Mouse (Mus musculus) liver, embryonic 11.5 days (tissue): ENCODE data around the gene Efemp2. TPM values are rescaled to one million over a fixed set of nuclear protein-coding genes. Genes with fewer than 3 reads are reported as not detected.

ENCODE experiments used
- ATAC-seq: fragments of 200-750 bp; cut with Nextera tagmentation; replicated peaks from 2 replicates; pipeline ENCODE4 v1.8.0; 2017; ENCODE audit warnings: moderate number of reproducible peaks, mild to moderate bottlenecking, moderate TSS enrichment, moderate library complexity; ENCODE audit not compliant: low FRiP score
- DNase-seq: peaks from one replicate; pipeline ENCODE4 v3.0.0-alpha.2; 2017; ENCODE audit warnings: low spot score
- H3K27ac ChIP-seq: fragments of 300-500 bp; sonication (generic); 2 replicates; pipeline ENCODE4 v1.5.1; 2014; ENCODE audit warnings: mild to moderate bottlenecking, low read depth, low read length, control low read depth
- H3K27me3 ChIP-seq: fragments of 300-500 bp; sonication (generic); replicated peaks from 2 replicates; pipeline ENCODE4 v1.6.1; 2014; ENCODE audit warnings: low read length, mixed read lengths; ENCODE audit not compliant: control insufficient read depth, insufficient read depth
- H3K36me3 ChIP-seq: fragments of 300-500 bp; sonication (generic); 2 replicates; pipeline ENCODE4 v1.6.1; 2014; ENCODE audit warnings: mild to moderate bottlenecking, low read length, moderate library complexity, mixed read lengths; ENCODE audit not compliant: control insufficient read depth, insufficient read depth
- H3K4me1 ChIP-seq: fragments of 300-500 bp; sonication (generic); replicated peaks from 2 replicates; pipeline ENCODE4 v1.6.1; 2014; ENCODE audit warnings: low read length, mixed read lengths; ENCODE audit not compliant: control insufficient read depth, insufficient read depth
- H3K4me2 ChIP-seq: fragments of 300-500 bp; sonication (generic); 2 replicates; pipeline ENCODE4 v1.6.1; 2014; ENCODE audit warnings: mild to moderate bottlenecking, control low read depth, moderate library complexity
- H3K4me3 ChIP-seq: fragments of 300-500 bp; sonication (generic); 2 replicates; pipeline ENCODE4 v1.5.1; 2014; ENCODE audit warnings: low read depth, low read length, control low read depth
- H3K9ac ChIP-seq: fragments of 300-500 bp; sonication (generic); 2 replicates; pipeline ENCODE4 v1.6.1; 2014; ENCODE audit warnings: low read depth, low read length, control low read depth
- H3K9me3 ChIP-seq: fragments of 300-500 bp; sonication (generic); 2 replicates; pipeline ENCODE4 v1.6.1; 2016; ENCODE audit warnings: low read length, inconsistent platforms, mixed read lengths; ENCODE audit not compliant: control insufficient read depth
- WGBS: fragments of 180-500 bp; shearing (Covaris S2); extraction: QIAGEN DNeasy Blood & Tissue Kit; methylation state at CpG from one replicate; pipeline ENCODE4 v1.1.7; 2014; 5-methylcytosine and 5-hydroxymethylcytosine counted together
- polyA plus RNA-seq: library from polyadenylated mRNA; unstranded; fragments of >200 nt; fragmentation: Nextera tagmentation; extraction: Ambion mirVana; gene quantifications from 2 replicates; pipeline ENCODE4 v1.2.1, GENCODE M21; 2014

Efemp2 gene
- 47.8 and 55.3 TPM in 2 replicates for polyA plus RNA-seq

- peaks cover 4% of the 10 kb centered on the region; the same call in 1 of the 2 replicates for H3K36me3 ChIP-seq
- ATAC-seq (peak; percentile 81), DNase-seq (peak; percentile 81)
- peak within 1 kb of the TSS; percentile 96 for H3K4me2 ChIP-seq
- peak within 1 kb of the TSS; percentile 62 for H3K4me3 ChIP-seq
- H3K9ac ChIP-seq: peak within 1 kb of the TSS; percentile 65
- H3K4me1 ChIP-seq: peaks cover 4% of the 10 kb centered on the region; the same call in 1 of the 2 replicates
- H3K27me3 ChIP-seq: no peaks in the 10 kb centered on the region; the same call in 1 of the 2 replicates
- H3K9me3 ChIP-seq: no peaks in the 10 kb centered on the region
- 4% methylated on average over 22 of the region's 22 CpGs for WGBS
- H3K27ac ChIP-seq: peak within 1 kb of the TSS; percentile 59
Measured at GRCm38 (mm10) chr19:5473720-5474119, at the start of gene Efemp2. Efemp2 (plus strand) TSS chr19:5473954.

GRCm38 (mm10) chr19:5424092-5424781 is 49.5 kb upstream of the Efemp2 start:
- DNase-seq (peak; percentile 86), ATAC-seq (peak; percentile 69)
- peaks cover 19% of the 10 kb centered on the region; the same call in 1 of the 2 replicates for H3K36me3 ChIP-seq
- no peaks in the 10 kb centered on the region for H3K9me3 ChIP-seq
- H3K4me2 ChIP-seq: peak overlapping the region; percentile 93
- H3K27ac ChIP-seq: peak overlapping the region; percentile 83
- H3K4me3 ChIP-seq: peak overlapping the region; percentile 88
- 2% methylated on average over 45 of the region's 48 CpGs for WGBS
- H3K27me3 ChIP-seq: no peaks in the 10 kb centered on the region
- H3K4me1 ChIP-seq: peaks cover 24% of the 10 kb centered on the region
- H3K9ac ChIP-seq: peak overlapping the region; percentile 84

- Histone ChIP-seq H3K27ac (peak within 1 kb of the TSS; percentile 83), H3K4me3 (peak within 1 kb of the TSS; percentile 88)
- WGBS: under 1% methylated on average over 84 of the region's 87 CpGs
Measured at GRCm38 (mm10) chr19:5424782-5425741, 48.7 kb upstream of the Efemp2 start, which contains the start of the genes Drap1 and AI837181. Drap1 (minus strand) TSS chr19:5424979. AI837181 (plus strand) TSS chr19:5425144.

GRCm38 (mm10) chr19:5425906-5426565 is 47.7 kb upstream of the Efemp2 start:
- Histone ChIP-seq H3K4me3 (peak overlapping the region; percentile 88), H3K4me2 (peak overlapping the region; percentile 86), H3K27ac (0 out of 2 replicates have a peak overlapping the region, but pooled peaks have one; percentile 74), H3K4me1 (peaks cover 21% of the 10 kb centered on the region), H3K9ac (peak overlapping the region; percentile 91), H3K36me3 (peaks cover 15% of the 10 kb centered on the region; the same call in 1 of the 2 replicates), H3K9me3 (no peaks in the 10 kb centered on the region), H3K27me3 (no peaks in the 10 kb centered on the region)
- ATAC-seq (no peak), DNase-seq (no peak)
- 85% methylated on average over 18 of the region's 18 CpGs for WGBS

More at GRCm38 (mm10) chr19:5424782-5425741, 48.7 kb upstream of the Efemp2 start, which contains the start of the genes Drap1 and AI837181:
- H3K27me3 ChIP-seq: no peaks in the 10 kb centered on the region
- DNase-seq: peak; percentile 98
- peaks cover 19% of the 10 kb centered on the region; the same call in 1 of the 2 replicates for H3K36me3 ChIP-seq
- H3K4me2 ChIP-seq: peak within 1 kb of the TSS; percentile 93
- H3K9me3 ChIP-seq: no peaks in the 10 kb centered on the region
- peak within 1 kb of the TSS; percentile 91 for H3K9ac ChIP-seq
- peaks cover 21% of the 10 kb centered on the region for H3K4me1 ChIP-seq
- ATAC-seq: peak; percentile 90

GRCm38 (mm10) chr19:5426640-5427290 is 47.0 kb upstream of the Efemp2 start:
- H3K36me3 ChIP-seq: peaks cover 15% of the 10 kb centered on the region; the same call in 1 of the 2 replicates
- DNase-seq: no peak
- no peaks in the 10 kb centered on the region for H3K27me3 ChIP-seq
- no peaks in the 10 kb centered on the region for H3K9me3 ChIP-seq
- H3K27ac ChIP-seq: no peak overlapping the region
- H3K4me2 ChIP-seq: peak overlapping the region; percentile 86; the same call in 1 of the 2 replicates
- peaks cover 21% of the 10 kb centered on the region for H3K4me1 ChIP-seq
- H3K9ac ChIP-seq: peak overlapping the region; percentile 13; the same call in 1 of the 2 replicates
- ATAC-seq: no peak
- peak overlapping the region; percentile 88 for H3K4me3 ChIP-seq
- WGBS: 87% methylated on average over 13 of the region's 13 CpGs

GRCm38 (mm10) chr19:5428083-5428482 is 45.7 kb upstream of the Efemp2 start:
- DNase-seq (no peak), ATAC-seq (no peak)
- Histone ChIP-seq H3K9ac (no peak overlapping the region), H3K4me3 (no peak overlapping the region), H3K9me3 (no peaks in the 10 kb centered on the region), H3K36me3 (peaks cover 10% of the 10 kb centered on the region; the same call in 1 of the 2 replicates), H3K27ac (no peak overlapping the region), H3K4me1 (peaks cover 23% of the 10 kb centered on the region), H3K27me3 (no peaks in the 10 kb centered on the region), H3K4me2 (no peak overlapping the region)
- 83% methylated on average over 2 of the region's 2 CpGs for WGBS

GRCm38 (mm10) chr19:5429219-5429618 is 44.5 kb upstream of the Efemp2 start:
- Histone ChIP-seq H3K4me3 (no peak overlapping the region), H3K36me3 (peaks cover 10% of the 10 kb centered on the region; the same call in 1 of the 2 replicates), H3K9me3 (no peaks in the 10 kb centered on the region), H3K4me1 (peaks cover 24% of the 10 kb centered on the region), H3K4me2 (no peak overlapping the region), H3K9ac (no peak overlapping the region), H3K27me3 (no peaks in the 10 kb centered on the region), H3K27ac (no peak overlapping the region)
- DNase-seq (no peak), ATAC-seq (no peak)
- WGBS: 71% methylated on average over 4 of the region's 4 CpGs
